Mouse (Mus musculus) adrenal gland, postnatal 14 days (tissue): ENCODE results near the gene Yju2. TPM values are rescaled to one million over a fixed set of nuclear protein-coding genes. Genes with fewer than 3 reads are reported as not detected.
A peak's percentile ranks its signal among the peaks of the same experiment; 100 is the strongest.

Experiments
- DNase-seq: peaks from one replicate; pipeline ENCODE4 v3.0.0; 2021; ENCODE audit warnings: mixed read lengths
- total RNA-seq: library from RNA; stranded (reverse); gene quantifications from 2 replicates; pipeline ENCODE4 v1.2.3, GENCODE M21; 2021

Yju2 gene
- total RNA-seq, 1 experiment from 2014 or later: 18.2 TPM

- DNase-seq: peak; percentile 9
These were observed 48.8 kb downstream of the Yju2 start for GRCm38 (mm10) chr17:56007444-56008355.

- peak; percentile 97 for DNase-seq
These were observed 49.6 kb downstream of the Yju2 start for GRCm38 (mm10) chr17:56008356-56009087.

- DNase-seq: peak; percentile 97
These were observed 50.4 kb downstream of the Yju2 start for GRCm38 (mm10) chr17:56009088-56009961.

- DNase-seq: peak; percentile 15
These were observed 51.0 kb downstream of the Yju2 start for GRCm38 (mm10) chr17:56009962-56010240.

- peak; percentile 21 for DNase-seq
These were observed 51.4 kb downstream of the Yju2 start for GRCm38 (mm10) chr17:56010255-56010654.

- peak; percentile 93 for DNase-seq
These were observed 51.8 kb downstream of the Yju2 start for GRCm38 (mm10) chr17:56010681-56011080.

- no peak for DNase-seq
These were observed 52.5 kb downstream of the Yju2 start for GRCm38 (mm10) chr17:56011441-56011840.

GRCm38 (mm10) chr17:56015293-56015692 is 56.4 kb downstream of the Yju2 start:
- no peak for DNase-seq

- DNase-seq: no peak
These were observed 57.5 kb downstream of the Yju2 start for GRCm38 (mm10) chr17:56016382-56016781.

- DNase-seq: no peak
These were observed 58.2 kb downstream of the Yju2 start for GRCm38 (mm10) chr17:56016793-56017785.

GRCm38 (mm10) chr17:56017848-56018247 is 58.9 kb downstream of the Yju2 start:
- no peak for DNase-seq

Other genes with a start within 250 kb of the Yju2 start
- 7.0 and 10.2 TPM in 2 replicates for gene Pot1b, start 246.5 kb upstream of the Yju2 start, total RNA-seq
- gene Adgre4, start 209.1 kb upstream of the Yju2 start, total RNA-seq: 0.82 and 1.0 TPM in 2 replicates
- 7.0 and 8.0 TPM in 2 replicates for gene Zfp119a, start 80.2 kb upstream of the Yju2 start, total RNA-seq
- 4.8 and 7.5 TPM in 2 replicates for gene Zfp959, start 67.0 kb upstream of the Yju2 start, total RNA-seq
- gene Zfp119b, start 9.6 kb upstream of the Yju2 start, total RNA-seq: 4.4 and 5.4 TPM in 2 replicates
- 1.2 and 1.6 TPM in 2 replicates for gene Ebi3, start 6.5 kb upstream of the Yju2 start, total RNA-seq
- 1.2 and 3.7 TPM in 2 replicates for gene Shd, start 11.4 kb downstream of the Yju2 start, total RNA-seq
- gene Fsd1, start 27.4 kb downstream of the Yju2 start, total RNA-seq: 1.6 and 2.9 TPM in 2 replicates
- gene Stap2, start 46.5 kb downstream of the Yju2 start, total RNA-seq: 14.5 and 14.6 TPM in 2 replicates
- 86.1 and 91.1 TPM in 2 replicates for gene Mpnd, start 46.6 kb downstream of the Yju2 start, total RNA-seq
- 46.2 and 53.7 TPM in 2 replicates for gene Sh3gl1, start 77.5 kb downstream of the Yju2 start, total RNA-seq
- 8.3 and 10.2 TPM in 2 replicates for gene Chaf1a, start 81.3 kb downstream of the Yju2 start, total RNA-seq
- gene Ubxn6, start 115.9 kb downstream of the Yju2 start, total RNA-seq: 65.6 and 79.5 TPM in 2 replicates
- 52.5 and 60.1 TPM in 2 replicates for gene Hdgfl2, start 120.5 kb downstream of the Yju2 start, total RNA-seq
- gene Plin4, start 150.7 kb downstream of the Yju2 start, total RNA-seq: 76.6 and 87.5 TPM in 2 replicates
- gene Plin5, start 158.5 kb downstream of the Yju2 start, total RNA-seq: 91.4 and 109 TPM in 2 replicates
- 58.3 and 63.2 TPM in 2 replicates for gene Lrg1, start 162.9 kb downstream of the Yju2 start, total RNA-seq
- gene Sema6b, start 181.2 kb downstream of the Yju2 start, total RNA-seq: 11.9 and 15.2 TPM in 2 replicates
- 8.2 and 8.6 TPM in 2 replicates for gene Tnfaip8l1, start 203.4 kb downstream of the Yju2 start, total RNA-seq
- gene Mydgf, start 224.8 kb downstream of the Yju2 start, total RNA-seq: 61.6 and 63.5 TPM in 2 replicates